Mouse (Mus musculus) liver, embryonic 18 days (tissue): ENCODE data around the gene Trpc1. TPM values are rescaled to one million over a fixed set of nuclear protein-coding genes. Genes with fewer than 3 reads are reported as not detected.

Experiments used
- polyA plus RNA-seq: library from polyadenylated mRNA; depleted of rRNA; stranded (reverse); fragments of >200 nt; gene quantifications from 2 replicates; pipeline ENCODE4 v1.2.3, GENCODE M21; 2012; rRNA removed

Trpc1 gene
- polyA plus RNA-seq = 1.5 and 1.7 TPM in 2 replicates

GRCm38 (mm10) chr9:95750037-95750511 is at the start of gene Trpc1:
Gene Trpc1, minus strand, starts transcription at chr9:95750375.

Other genes starting within 250 kb of the Trpc1 start
- 9.7 and 10.4 TPM in 2 replicates for gene U2surp, start 238.4 kb downstream of the Trpc1 start, polyA plus RNA-seq
- 60.0 and 60.9 TPM in 2 replicates for gene Paqr9, start 190.7 kb downstream of the Trpc1 start, polyA plus RNA-seq
- gene Pcolce2, start 112.8 kb downstream of the Trpc1 start, polyA plus RNA-seq = 2.9 and 4.8 TPM in 2 replicates
- gene Pls1, start 94.9 kb upstream of the Trpc1 start, polyA plus RNA-seq = 5.0 and 5.6 TPM in 2 replicates
- 4.0 TPM in 2 replicates for gene Atr, start 107.2 kb upstream of the Trpc1 start, polyA plus RNA-seq
- 3.1 and 3.3 TPM in 2 replicates for gene Xrn1, start 204.4 kb upstream of the Trpc1 start, polyA plus RNA-seq